In genomic region chr2:119166901-119167865, GRCm38 (mm10) we compare ENCODE assay signal across 8 mouse cellular contexts. TPM values are rescaled to one million over a fixed set of nuclear protein-coding genes. Genes with fewer than 3 reads are reported as not detected.
DNase-seq lines count a peak whose midpoint lies in the region; ATAC-seq lines count a peak whose summit lies in the region.

TSS of gene Gchfr (plus strand) at chr2:119167773.

- H3K27ac ChIP-seq in forebrain, embryonic 14.5 days (ENCODE audit: low read depth, low read length) = no peak within 1 kb of the TSS

- H3K4me3 ChIP-seq in forebrain, embryonic 14.5 days (ENCODE audit: low read depth, low read length) = peak within 1 kb of the TSS; percentile 48

- intact Hi-C loops in left cerebral cortex, postnatal 25 days (cut with DNase I) = no loop called here
- intact Hi-C loops in left cerebral cortex, postnatal 36 days (cut with DNase I) = no loop called here

- peak within 1 kb of the TSS; percentile 58 for H3K9ac ChIP-seq in forebrain, embryonic 14.5 days (ENCODE audit: low read length)

- WGBS in forebrain, embryonic 14.5 days = under 1% methylated on average over 60 of the region's 60 CpGs

- peak; percentile 80 for ATAC-seq in forebrain, embryonic 14.5 days
- peak; percentile 63 for ATAC-seq in megakaryocyte progenitor cell, adult 5-6 weeks (replicated peaks; ENCODE audit: poor library complexity)

- no peaks in the 10 kb centered on the region for H3K36me3 ChIP-seq in forebrain, embryonic 14.5 days (ENCODE audit: control insufficient read depth, insufficient read depth, low read length)

- peak within 1 kb of the TSS; percentile 99 for H3K4me2 ChIP-seq in forebrain, embryonic 14.5 days (ENCODE audit: low read length)

- H3K9me3 ChIP-seq in forebrain, embryonic 14.5 days (replicated peaks; ENCODE audit: control insufficient read depth, low read length) = no peaks in the 10 kb centered on the region

- peaks cover 6% of the 10 kb centered on the region for H3K27me3 ChIP-seq in forebrain, embryonic 14.5 days (replicated peaks; ENCODE audit: control insufficient read depth, insufficient read depth, low read length)

- DNase-seq in left cerebral cortex, postnatal 25 days (ENCODE audit: low spot score in 2 of 2) = peak; percentile 30 to 33
- DNase-seq in left cerebral cortex, adult 11 months (ENCODE audit: low spot score) = no peak
- peak; percentile 29 for DNase-seq in cerebellum, adult 11 months
- DNase-seq in forebrain, embryonic 14.5 days (ENCODE audit: low spot score) = peak; percentile 76
- DNase-seq in heart, postnatal 4 days = peak; percentile 71
- DNase-seq in left cerebral cortex, postnatal 36 days (ENCODE audit: low spot score in 2 of 2) = peak; percentile 29 to 32
- peak; percentile 20 for DNase-seq in skeletal muscle tissue, adult 2 months (ENCODE audit: low read depth, low spot score)

- peaks cover 11% of the 10 kb centered on the region for H3K4me1 ChIP-seq in forebrain, embryonic 14.5 days (ENCODE audit: control insufficient read depth, insufficient read depth, low read length)

RNA-seq across cellular contexts. Expression of gene Gchfr, which starts in this region (rescaled TPM):
- not detected for total RNA-seq in left cerebral cortex, postnatal 25 days (2021)
- polyA plus RNA-seq in forebrain, embryonic 14.5 days (2014; fragmentation: Nextera tagmentation; extraction: Ambion mirVana) = 1.7 and 2.5 TPM in 2 replicates
- total RNA-seq in heart, postnatal 4 days (2021) = 1 to 10 TPM; 2.2 to 2.3 TPM
- not detected for total RNA-seq in left cerebral cortex, postnatal 36 days (2021)
- 0.42 and 4.3 TPM in 2 replicates for total RNA-seq in megakaryocyte progenitor cell, adult 5-6 weeks (2015)
- not detected in 2 replicates for total RNA-seq in megakaryocyte progenitor cell, adult 5-6 weeks (2017)

Comparison
In these comparisons a context has a peak if more than half of its experiments do, and no peak if none do; other contexts are left out.
1. Peak in DNase-seq in left cerebral cortex, postnatal 25 days; RNA of the gene not detected or under 1 TPM.
2. Peak in DNase-seq in left cerebral cortex, postnatal 36 days; RNA of the gene not detected or under 1 TPM.